Mouse (Mus musculus) lung, postnatal 0 days (tissue): ENCODE results near the gene Ankzf1.

ENCODE experiments used
- CTCF ChIP-seq: IDR thresholded peaks from 2 replicates; pipeline ENCODE4 v1.5.1; 2016; ENCODE audit warnings: antibody characterized with exemption, mild to moderate bottlenecking
- EP300 ChIP-seq: IDR thresholded peaks from 2 replicates; pipeline ENCODE4 v1.6.1; 2016; ENCODE audit warnings: antibody characterized with exemption, mild to moderate bottlenecking, control low read depth

DNA sequence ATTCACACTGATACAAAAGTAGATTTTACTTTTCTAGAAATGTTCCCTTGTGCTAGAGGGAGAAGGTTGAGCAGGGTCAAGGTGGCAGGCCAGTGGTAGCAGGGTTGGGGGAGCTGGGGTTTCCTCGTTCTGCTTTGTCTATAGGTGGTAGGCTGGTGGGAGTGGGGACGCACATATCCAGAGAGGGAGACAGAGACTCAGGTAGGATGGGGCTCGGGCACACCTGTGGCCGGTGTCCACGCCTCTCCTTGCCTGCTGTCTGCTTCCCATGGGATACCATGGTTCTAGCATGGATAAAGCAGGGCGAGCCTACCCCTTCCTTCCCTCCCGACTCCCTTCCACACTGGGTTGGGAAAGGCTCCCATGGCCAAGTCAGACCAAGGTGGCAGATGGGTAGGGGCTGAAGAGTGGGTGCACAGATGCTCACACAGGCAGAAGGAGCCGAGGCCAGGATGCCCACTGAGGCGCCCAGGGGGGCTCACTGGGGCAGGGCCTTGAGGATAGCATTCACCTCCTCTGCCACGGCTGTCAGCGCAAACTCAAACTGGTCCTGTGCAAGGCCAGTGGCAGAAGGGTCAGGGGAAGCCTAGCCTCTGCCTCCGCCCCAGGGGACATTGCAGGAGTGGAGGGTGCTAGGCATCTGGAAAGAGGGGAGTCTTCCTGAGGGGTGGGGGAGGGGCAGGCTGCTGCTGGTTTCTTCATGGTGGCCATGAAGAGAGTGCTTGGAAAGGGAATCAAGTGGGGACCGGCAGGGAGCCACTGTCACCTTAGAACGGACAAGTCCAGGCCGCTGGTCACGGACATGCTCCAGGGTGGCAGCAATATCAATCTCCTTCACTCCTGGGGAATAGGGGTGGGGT lies 55.4 kb downstream of the Ankzf1 start:
- TF ChIP-seq CTCF, result no peak
- TF ChIP-seq EP300, result no peak
